Mouse (Mus musculus): ENCODE data around the gene Vps25. TPM values are rescaled to one million over a fixed set of nuclear protein-coding genes. Genes with fewer than 3 reads are reported as not detected.

Vps25 gene
- polyA plus RNA-seq, 1 experiment = 82.9 TPM

DNA sequence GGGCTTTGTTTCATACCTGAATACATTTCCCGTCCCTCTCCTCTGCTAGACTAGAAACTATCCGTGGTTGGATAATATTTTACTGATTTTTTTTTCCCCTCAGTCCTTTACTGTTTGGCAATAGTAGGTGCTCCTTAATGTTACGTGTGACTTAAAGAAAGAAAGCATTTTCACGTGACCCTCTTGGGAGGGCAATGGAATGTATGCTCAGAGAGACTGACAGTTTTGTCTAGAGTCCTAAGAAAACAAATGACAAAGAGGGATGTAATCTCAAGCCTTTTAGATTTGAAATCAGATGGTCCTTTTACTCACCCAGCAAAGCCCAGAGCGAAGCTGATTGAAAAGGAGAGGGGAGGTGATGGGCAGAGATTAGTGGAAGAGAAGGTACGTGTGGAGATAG, 12.4 kb downstream of the Vps25 start:
- Histone ChIP-seq H3K4me3 (replicated peaks; ENCODE audit: extremely low read depth, low read depth, low read length) (no peak overlapping the region), H3K4me1 (ENCODE audit: control insufficient read depth, insufficient read depth, low read length) (peaks cover 8% of the 10 kb centered on the region)
- DNase-seq = no peak
- TF ChIP-seq POLR2A (IDR thresholded peaks at IDR 0.05; ENCODE audit: borderline replicate concordance, extremely low read depth, low read depth, low read length) (no peak), CTCF (IDR thresholded peaks at IDR 0.05; ENCODE audit: insufficient read depth, low read length) (no peak)
- WGBS = 51% methylated on average over 6 of the region's 6 CpGs

DNA sequence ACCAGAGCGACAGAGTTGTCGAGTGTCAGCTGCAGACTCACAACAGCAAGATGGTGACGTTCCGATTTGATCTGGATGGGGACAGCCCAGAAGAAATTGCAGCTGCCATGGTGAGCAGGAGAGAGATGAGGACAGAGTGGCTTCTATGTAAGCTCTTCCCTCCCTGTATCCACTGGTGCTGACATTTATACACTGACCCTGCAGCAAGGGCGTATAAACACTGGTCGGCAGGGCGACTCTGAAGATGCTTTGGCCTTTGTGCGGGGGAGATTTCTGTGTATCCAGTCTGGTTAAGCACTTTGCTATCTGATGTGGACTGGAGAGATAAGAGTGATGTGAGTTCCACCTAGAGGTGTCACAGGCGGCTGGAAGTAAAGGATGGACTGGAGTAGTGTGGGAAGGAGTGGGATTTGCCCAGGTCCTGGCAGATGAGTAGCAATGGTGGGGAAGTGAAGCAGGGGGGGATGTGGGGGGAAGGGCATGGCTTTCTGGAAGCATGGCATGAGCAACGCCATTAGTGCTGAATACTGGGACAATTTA, 16.1 kb downstream of the Vps25 start:
- H3K4me1 ChIP-seq (ENCODE audit: control insufficient read depth, insufficient read depth, low read length) = no peaks in the 10 kb centered on the region; the same call in 1 of the 2 replicates
- WGBS = 25% methylated on average over 10 of the region's 10 CpGs
- H3K4me3 ChIP-seq (replicated peaks; ENCODE audit: extremely low read depth, low read depth, low read length) = no peak overlapping the region
- no peak for DNase-seq
- TF ChIP-seq CTCF (IDR thresholded peaks at IDR 0.05; ENCODE audit: insufficient read depth, low read length) (no peak), POLR2A (IDR thresholded peaks at IDR 0.05; ENCODE audit: borderline replicate concordance, extremely low read depth, low read depth, low read length) (no peak)

DNA sequence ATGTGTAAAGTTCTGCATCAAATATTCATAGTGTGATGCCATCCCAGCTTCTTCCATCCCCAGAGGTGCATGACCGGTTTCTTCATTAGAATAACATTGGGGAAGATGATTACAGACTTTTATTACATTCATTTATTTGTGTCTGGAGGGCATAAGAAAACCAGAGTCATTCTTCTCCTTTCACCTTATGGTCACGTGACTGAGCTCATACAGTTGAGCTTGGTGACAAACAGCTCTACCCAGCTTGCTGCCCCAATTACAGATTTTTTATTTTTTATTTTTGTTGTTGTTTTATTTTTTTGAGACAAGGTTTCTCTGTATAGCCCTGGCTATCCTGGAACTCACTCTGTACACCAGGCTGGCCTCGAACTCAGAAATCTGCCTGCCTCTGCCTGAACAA, 18.9 kb downstream of the Vps25 start:
- no peak for DNase-seq
- no peak for TF ChIP-seq POLR2A (IDR thresholded peaks at IDR 0.05; ENCODE audit: borderline replicate concordance, extremely low read depth, low read depth, low read length)
- no peak for TF ChIP-seq CTCF (IDR thresholded peaks at IDR 0.05; ENCODE audit: insufficient read depth, low read length)
- Histone ChIP-seq H3K4me1 (ENCODE audit: control insufficient read depth, insufficient read depth, low read length) (peaks cover 2% of the 10 kb centered on the region; the same call in 1 of the 2 replicates), H3K4me3 (replicated peaks; ENCODE audit: extremely low read depth, low read depth, low read length) (no peak overlapping the region)
- WGBS = 90% methylated on average over 3 of the region's 3 CpGs

DNA sequence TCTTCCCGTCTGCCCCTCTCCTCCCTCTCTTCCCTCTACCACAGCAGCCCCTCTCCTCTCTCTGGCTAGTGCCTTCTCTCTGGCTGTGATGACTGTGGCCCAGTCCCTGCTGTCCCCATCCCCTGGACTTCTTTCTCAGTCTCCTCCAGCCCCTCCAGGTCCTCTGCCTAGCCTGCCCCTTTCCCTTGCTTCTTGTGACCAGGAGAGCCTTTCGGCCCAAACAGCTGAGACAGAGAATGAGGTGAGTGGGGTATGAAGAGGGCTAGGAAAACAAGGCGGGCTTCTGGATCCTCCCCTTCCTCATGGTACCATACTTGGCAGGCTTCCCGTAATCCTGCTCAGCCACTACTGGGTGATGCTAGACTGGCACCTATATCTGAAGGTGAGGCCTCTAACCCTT, 21.8 kb downstream of the Vps25 start:
- 60% methylated on average over 4 of the region's 4 CpGs for WGBS
- TF ChIP-seq CTCF (IDR thresholded peaks at IDR 0.05; ENCODE audit: insufficient read depth, low read length) = no peak
- TF ChIP-seq POLR2A (IDR thresholded peaks at IDR 0.05; ENCODE audit: borderline replicate concordance, extremely low read depth, low read depth, low read length) = no peak
- no peak for DNase-seq
- H3K4me3 ChIP-seq (replicated peaks; ENCODE audit: extremely low read depth, low read depth, low read length) = no peak overlapping the region
- H3K4me1 ChIP-seq (ENCODE audit: control insufficient read depth, insufficient read depth, low read length) = peaks cover 9% of the 10 kb centered on the region; the same call in 1 of the 2 replicates

DNA sequence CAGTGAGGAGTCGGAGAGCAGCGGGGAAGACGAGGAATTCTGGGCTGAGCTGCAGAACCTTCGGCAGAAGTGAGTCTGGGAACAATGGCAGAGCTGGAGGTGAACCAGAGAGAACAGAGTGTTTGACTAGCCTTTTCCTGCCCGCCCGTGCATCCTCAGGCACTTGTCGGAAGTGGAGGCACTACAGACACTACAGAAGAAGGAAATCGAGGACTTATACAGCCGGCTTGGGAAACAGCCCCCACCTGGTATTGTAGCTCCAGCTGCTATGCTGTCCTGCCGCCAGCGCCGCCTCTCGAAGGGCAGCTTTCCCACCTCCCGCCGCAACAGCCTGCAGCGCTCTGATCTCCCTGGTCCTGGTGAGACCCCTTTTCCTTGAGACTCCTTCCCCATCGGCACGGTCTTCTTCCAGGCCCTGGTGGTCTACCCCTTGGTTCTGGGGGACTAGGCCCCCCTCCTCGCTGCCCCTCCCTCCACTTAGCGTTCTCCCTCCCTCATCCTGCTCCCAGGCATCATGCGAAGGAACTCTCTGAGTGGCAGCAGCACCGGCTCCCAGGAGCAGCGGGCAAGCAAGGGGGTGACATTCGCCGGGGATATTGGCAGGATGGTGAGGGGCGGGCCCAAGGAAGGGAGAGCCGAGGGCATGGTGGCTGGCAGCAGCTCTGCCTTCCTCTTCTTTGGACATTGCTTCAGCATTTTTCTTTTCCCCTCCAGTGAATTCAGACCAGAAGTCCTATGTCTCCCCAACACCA, 23.0 kb downstream of the Vps25 start:
- Histone ChIP-seq H3K4me1 (ENCODE audit: control insufficient read depth, insufficient read depth, low read length) (peaks cover 9% of the 10 kb centered on the region; the same call in 1 of the 2 replicates), H3K4me3 (replicated peaks; ENCODE audit: extremely low read depth, low read depth, low read length) (no peak overlapping the region)
- WGBS = 29% methylated on average over 27 of the region's 27 CpGs
- no peak for TF ChIP-seq CTCF (IDR thresholded peaks at IDR 0.05; ENCODE audit: insufficient read depth, low read length)
- TF ChIP-seq POLR2A (IDR thresholded peaks at IDR 0.05; ENCODE audit: borderline replicate concordance, extremely low read depth, low read depth, low read length) = peak; percentile 9; the same call in 1 of the 2 replicates
- no peak for DNase-seq

DNA sequence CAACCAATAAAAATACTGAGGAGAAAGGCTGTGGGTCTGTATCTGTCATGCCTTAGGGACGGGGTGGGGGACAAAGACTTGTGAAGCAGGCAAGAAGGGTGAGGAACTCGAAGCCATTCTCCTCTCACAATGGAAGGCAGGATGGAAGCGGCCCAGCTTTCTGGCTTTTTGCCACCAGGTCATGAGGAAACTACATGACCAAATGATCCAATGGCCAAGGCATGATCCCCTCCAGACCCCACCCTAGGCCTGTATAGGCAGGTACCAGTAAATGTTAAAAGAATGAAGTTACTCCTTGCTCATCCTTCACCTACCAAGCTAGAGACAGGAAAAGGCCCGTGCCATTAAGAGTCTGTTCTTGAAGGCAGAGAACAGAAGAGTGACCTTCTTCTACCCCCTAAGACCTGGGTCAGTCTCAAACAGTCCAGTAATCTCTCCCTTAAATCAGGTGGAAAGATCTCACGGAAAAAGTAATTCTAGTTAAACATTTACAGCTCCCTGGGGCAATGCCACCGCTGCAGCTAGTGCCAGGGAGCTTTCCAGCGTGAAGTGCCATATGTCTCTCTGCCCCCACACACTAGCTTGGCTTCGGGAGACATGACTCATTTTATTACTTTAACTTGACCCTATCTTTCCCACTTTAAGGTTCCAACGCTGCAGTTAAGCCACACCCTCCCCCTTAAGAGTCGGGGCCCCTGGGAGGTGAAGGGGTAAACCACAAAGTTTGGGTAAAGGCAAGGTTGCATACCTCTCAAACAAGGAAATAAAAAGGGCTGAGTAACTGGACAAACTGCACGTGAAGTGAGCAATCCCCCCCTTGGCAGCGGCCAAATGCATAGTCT, 24.1 kb downstream of the Vps25 start:
- Histone ChIP-seq H3K4me3 (replicated peaks; ENCODE audit: extremely low read depth, low read depth, low read length) (peak overlapping the region; percentile 97), H3K4me1 (ENCODE audit: control insufficient read depth, insufficient read depth, low read length) (peaks cover 9% of the 10 kb centered on the region; the same call in 1 of the 2 replicates)
- 46% methylated on average over 12 of the region's 12 CpGs for WGBS
- DNase-seq = no peak
- no peak for TF ChIP-seq CTCF (IDR thresholded peaks at IDR 0.05; ENCODE audit: insufficient read depth, low read length)
- no peak for TF ChIP-seq POLR2A (IDR thresholded peaks at IDR 0.05; ENCODE audit: borderline replicate concordance, extremely low read depth, low read depth, low read length)

DNA sequence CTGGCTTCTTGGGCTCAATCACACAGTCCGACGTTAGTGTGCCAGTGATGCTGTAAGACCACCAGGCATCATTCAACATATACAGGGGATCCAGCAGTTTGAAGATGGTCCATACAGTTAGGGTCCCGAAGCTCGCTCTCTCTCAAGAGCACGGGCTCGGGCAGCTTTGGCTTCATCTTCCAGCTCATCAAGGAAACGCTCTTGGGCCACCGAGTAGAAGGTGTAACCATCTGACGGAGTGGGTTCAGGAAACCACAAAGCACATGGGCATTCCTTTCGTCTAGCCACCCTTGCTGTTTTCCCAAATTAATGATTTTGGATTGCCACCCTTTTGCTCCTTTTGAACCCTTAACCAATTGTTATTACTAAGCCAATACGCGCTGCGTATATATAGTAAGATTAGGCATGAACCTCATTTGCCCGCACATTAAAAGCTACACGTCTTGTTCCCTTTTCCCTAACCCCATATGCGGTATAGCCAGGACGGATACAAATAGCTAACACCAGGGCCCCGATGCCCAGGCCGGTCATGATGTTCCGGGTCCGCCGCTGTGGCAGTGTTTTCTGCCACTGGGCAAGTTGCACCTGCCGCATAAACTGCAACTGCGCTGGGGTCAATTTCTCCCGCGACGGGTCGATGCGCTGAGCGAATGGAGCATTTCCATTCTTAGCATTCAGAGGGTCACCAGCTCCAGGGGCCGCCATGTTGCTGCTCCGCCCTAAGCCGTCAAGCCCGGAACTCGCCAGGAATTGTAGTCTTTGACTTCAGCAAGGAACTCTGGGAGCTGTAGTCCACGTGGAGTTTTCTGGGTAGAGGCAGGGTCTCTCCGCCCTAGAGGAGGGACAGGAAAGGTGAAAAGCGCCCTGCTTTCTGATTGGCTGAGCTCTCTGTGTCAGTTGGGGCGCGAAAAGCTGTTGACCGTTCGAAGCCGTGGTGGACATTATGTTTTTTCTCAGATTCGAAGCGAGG, 25.0 kb downstream of the Vps25 start, which contains the start of the genes Cntd1 and Coa3:
Cntd1 (plus strand) TSS at position 790 of the 970 bp plus-strand sequence.
Coa3 (minus strand) TSS at position 892 of the 970 bp plus-strand sequence.
- Histone ChIP-seq H3K4me3 (replicated peaks; ENCODE audit: extremely low read depth, low read depth, low read length) (peak within 1 kb of the TSS; percentile 97), H3K4me1 (ENCODE audit: control insufficient read depth, insufficient read depth, low read length) (peaks cover 9% of the 10 kb centered on the region; the same call in 1 of the 2 replicates)
- TF ChIP-seq POLR2A (IDR thresholded peaks at IDR 0.05; ENCODE audit: borderline replicate concordance, extremely low read depth, low read depth, low read length) = peak; percentile 84; the same call in 1 of the 2 replicates
- TF ChIP-seq CTCF (IDR thresholded peaks at IDR 0.05; ENCODE audit: insufficient read depth, low read length) = no peak
- peak; percentile 82 for DNase-seq
- 7% methylated on average over 45 of the region's 45 CpGs for WGBS

DNA sequence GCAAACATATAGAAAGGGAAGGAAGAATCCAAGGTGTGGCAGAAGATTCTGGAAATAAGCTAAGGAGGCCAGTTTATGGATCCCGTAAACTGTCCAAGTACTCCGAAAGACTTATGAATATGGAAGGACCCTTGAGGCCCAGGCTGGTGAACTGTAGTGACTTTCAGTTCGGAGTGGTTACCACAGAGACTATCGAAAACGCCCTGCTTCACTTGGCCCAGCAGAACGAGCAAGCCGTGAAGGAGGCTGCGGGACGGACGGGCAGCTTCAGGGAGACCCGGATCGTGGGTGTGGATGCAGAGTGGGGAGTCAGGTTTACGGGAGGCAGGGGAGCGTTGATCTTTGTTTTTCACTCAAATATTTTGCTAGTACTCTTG, 25.7 kb downstream of the Vps25 start:
- H3K4me1 ChIP-seq (ENCODE audit: control insufficient read depth, insufficient read depth, low read length) = peaks cover 9% of the 10 kb centered on the region; the same call in 1 of the 2 replicates
- 58% methylated on average over 14 of the region's 14 CpGs for WGBS
- H3K4me3 ChIP-seq (replicated peaks; ENCODE audit: extremely low read depth, low read depth, low read length) = peak overlapping the region; percentile 31
- peak; percentile 38 for DNase-seq
- TF ChIP-seq POLR2A (IDR thresholded peaks at IDR 0.05; ENCODE audit: borderline replicate concordance, extremely low read depth, low read depth, low read length) (no peak), CTCF (IDR thresholded peaks at IDR 0.05; ENCODE audit: insufficient read depth, low read length) (no peak)

Data from lung, adult 2 months (tissue).